Mouse (Mus musculus) CH12.LX (cell line): ENCODE results near the gene Hspb7. TPM values are rescaled to one million over a fixed set of nuclear protein-coding genes. Genes with fewer than 3 reads are reported as not detected.

Experiments
- DNase-seq: peaks from one replicate; pipeline ENCODE4 v3.0.0-alpha.2; 2013; ENCODE audit errors: extremely low read depth
- H3K27ac ChIP-seq: 2 replicates; pipeline ENCODE4 v1.5.1; 2012; ENCODE audit warnings: low read depth, mild to moderate bottlenecking, control low read depth, moderate library complexity; ENCODE audit not compliant: insufficient read depth
- H3K27me3 ChIP-seq: replicated peaks from 2 replicates; pipeline ENCODE3; 2012; ENCODE audit warnings: inconsistent platforms
- H3K36me3 ChIP-seq, 2 experiments: replicated peaks in 1 of 2; 2 replicates each; pipeline versions ENCODE3 to v1.6.1; 2012; ENCODE audit warnings: inconsistent platforms in 1 of 2, low read length in 1 of 2, mild to moderate bottlenecking in 1 of 2, mixed read lengths in 1 of 2, moderate library complexity in 1 of 2; ENCODE audit not compliant: control insufficient read depth in 1 of 2, insufficient read depth in 1 of 2
- H3K4me1 ChIP-seq, 2 experiments: 2 replicates each; pipeline ENCODE4 v1.6.1; 2012; ENCODE audit warnings: inconsistent platforms in 1 of 2, moderate library complexity in 1 of 2; ENCODE audit not compliant: insufficient read depth in 2 of 2, control insufficient read depth in 1 of 2
- H3K4me2 ChIP-seq: 2 replicates; pipeline ENCODE4 v1.6.1; 2012; ENCODE audit warnings: low read depth, mild to moderate bottlenecking, control low read depth; ENCODE audit not compliant: poor library complexity, insufficient read depth, severe bottlenecking
- H3K4me3 ChIP-seq, 3 experiments: fragments of 150-350 bp in 1 of 3; sonication (generic) in 1 of 3; replicated peaks in 1 of 3; 2 replicates each; pipeline versions ENCODE3 to v1.5.1; 2011 to 2012; ENCODE audit warnings: low read depth in 2 of 3, low read length in 2 of 3, mild to moderate bottlenecking in 2 of 3, moderate library complexity in 2 of 3, control low read depth in 1 of 3, improper control_type of control experiment in 1 of 3, inconsistent platforms in 1 of 3, mixed read lengths in 1 of 3; ENCODE audit not compliant: poor library complexity in 1 of 3
- H3K79me2 ChIP-seq: replicated peaks from 2 replicates; pipeline ENCODE4 v1.6.1; 2012; ENCODE audit warnings: mild to moderate bottlenecking, moderate library complexity; ENCODE audit not compliant: control insufficient read depth, poor library complexity, insufficient read depth, severe bottlenecking; ENCODE audit errors: extremely low read depth
- H3K9ac ChIP-seq: 2 replicates; pipeline ENCODE4 v1.6.1; 2012; ENCODE audit warnings: low read depth, mild to moderate bottlenecking, control low read depth, moderate library complexity; ENCODE audit not compliant: insufficient read depth
- H3K9me3 ChIP-seq: replicated peaks from 2 replicates; pipeline ENCODE3; 2012; ENCODE audit warnings: low read length, inconsistent platforms, mixed read lengths
- CHD2 ChIP-seq: IDR thresholded peaks from 2 replicates; pipeline ENCODE4 v1.6.1; 2011; ENCODE audit warnings: low read length, improper control_type of control experiment
- CTCF ChIP-seq, 2 experiments: IDR thresholded peaks in 1 of 2; conservative IDR thresholded peaks in 1 of 2; 2 replicates each; pipeline ENCODE4 v1.5.1; 2011 to 2012; ENCODE audit warnings: low read depth in 2 of 2, low read length in 2 of 2, improper control_type of control experiment in 1 of 2, inconsistent platforms in 1 of 2, mild to moderate bottlenecking in 1 of 2, moderate library complexity in 1 of 2
- E2F4 ChIP-seq: IDR thresholded peaks from 2 replicates; pipeline ENCODE4 v1.6.1; 2011; ENCODE audit warnings: low read depth, low read length, improper control_type of control experiment; ENCODE audit not compliant: insufficient replicate concordance
- ELF1 ChIP-seq: IDR thresholded peaks from 2 replicates; pipeline ENCODE4 v1.6.1; 2014; ENCODE audit warnings: low read depth, mild to moderate bottlenecking, inconsistent platforms, low read length, improper control_type of control experiment
- EP300 ChIP-seq: IDR thresholded peaks from 2 replicates; pipeline ENCODE4 v1.6.1; 2011; ENCODE audit warnings: low read length, improper control_type of control experiment
- GABPA ChIP-seq: IDR thresholded peaks from 2 replicates; pipeline ENCODE4 v1.6.1; 2012; ENCODE audit warnings: low read depth, low read length, improper control_type of control experiment, inconsistent platforms; ENCODE audit not compliant: insufficient replicate concordance
- IRF4 ChIP-seq: IDR thresholded peaks from 2 replicates; pipeline ENCODE4 v1.6.1; 2014; ENCODE audit warnings: low read depth, mild to moderate bottlenecking, inconsistent platforms, low read length, improper control_type of control experiment
- JUN ChIP-seq: IDR thresholded peaks from 2 replicates; pipeline ENCODE4 v1.6.1; 2011; ENCODE audit warnings: low read depth, mild to moderate bottlenecking, low read length, improper control_type of control experiment, moderate library complexity; ENCODE audit not compliant: insufficient read depth
- MAX ChIP-seq: IDR thresholded peaks from 2 replicates; pipeline ENCODE4 v1.6.1; 2011; ENCODE audit warnings: low read length, improper control_type of control experiment
- MEF2A ChIP-seq: IDR thresholded peaks from 2 replicates; pipeline ENCODE4 v1.6.1; 2014; ENCODE audit warnings: low read depth, mild to moderate bottlenecking, inconsistent platforms, low read length, improper control_type of control experiment, borderline replicate concordance
- MXI1 ChIP-seq: IDR thresholded peaks from 2 replicates; pipeline ENCODE4 v1.6.1; 2011; ENCODE audit warnings: mild to moderate bottlenecking, low read depth, low read length, improper control_type of control experiment
- MYC ChIP-seq: IDR thresholded peaks from 2 replicates; pipeline ENCODE4 v1.6.1; 2011; ENCODE audit warnings: low read depth, mild to moderate bottlenecking, improper control_type of control experiment, low read length
- SMC3 ChIP-seq: IDR thresholded peaks from 2 replicates; pipeline ENCODE4 v1.6.1; 2011; ENCODE audit warnings: low read depth, low read length, improper control_type of control experiment
- TBP ChIP-seq: conservative IDR thresholded peaks from 2 replicates; pipeline ENCODE4 v1.6.1; 2011; ENCODE audit warnings: low read depth, low read length, improper control_type of control experiment
- TCF12 ChIP-seq: IDR thresholded peaks from 2 replicates; pipeline ENCODE4 v1.6.1; 2014; ENCODE audit warnings: low read depth, mild to moderate bottlenecking, inconsistent platforms, low read length, improper control_type of control experiment
- UBTF ChIP-seq: IDR thresholded peaks from 2 replicates; pipeline ENCODE4 v1.6.1; 2012; ENCODE audit warnings: low read depth, mild to moderate bottlenecking, inconsistent platforms, low read length, improper control_type of control experiment, moderate library complexity
- ZC3H11A ChIP-seq: IDR thresholded peaks from 2 replicates; pipeline ENCODE4 v1.6.1; 2012; ENCODE audit warnings: low read depth, mild to moderate bottlenecking, inconsistent platforms, low read length, improper control_type of control experiment
- ZKSCAN1 ChIP-seq: IDR thresholded peaks from 2 replicates; pipeline ENCODE4 v1.6.1; 2012; ENCODE audit warnings: low read depth, inconsistent platforms, low read length, improper control_type of control experiment, borderline replicate concordance
- dilution Hi-C: fragments of 300-500 bp; cut with MboI; formaldehyde crosslinking; loops from 2 replicates; pipeline ENCODE4 v1.14.3; 2020; ENCODE audit warnings: low sequenced_read_pairs; ENCODE audit not compliant: extremely low pct_unique_long_range_greater_than_20kb, extremely low pct_ligation_motif_present
- in situ Hi-C: fragments of 300-500 bp; cut with MboI; formaldehyde crosslinking; loops from 3 replicates; pipeline ENCODE4 v1.14.3; 2019; ENCODE audit warnings: low sequenced_read_pairs, low pct_ligation_motif_present, low pct_unique_long_range_greater_than_20kb, mixed read lengths
- polyA plus RNA-seq: library from polyadenylated mRNA; unstranded; fragments of >175 nt; gene quantifications from 2 replicates; pipeline ENCODE4 v1.2.1, GENCODE M21; 2012; ENCODE audit warnings: low read depth; ENCODE audit not compliant: insufficient read length
- total RNA-seq, 2 experiments: library from RNA; depleted of rRNA; stranded (reverse); fragments of 300-350 nt in 1 of 2; fragments of >200 nt in 1 of 2; gene quantifications; 2 replicates each; pipeline ENCODE4 v1.2.3; 2012 to 2014

Gene Hspb7
- total and polyA plus RNA-seq, 3 experiments: 0.04 TPM; not detected in 2

- dilution Hi-C loops (no loop called here), in situ Hi-C loops (no loop called here)
- H3K4me1 ChIP-seq: peaks cover 2 to 15% of the 10 kb centered on the region in 2 experiments; a peak in 2 of 4 replicates
- no peaks in the 10 kb centered on the region for H3K9me3 ChIP-seq
- no peak for DNase-seq
- TF ChIP-seq IRF4 (no peak), EP300 (no peak)
- H3K79me2 ChIP-seq: peaks cover 3% of the 10 kb centered on the region; the same call in 1 of the 2 replicates
- H3K9ac ChIP-seq: no peak overlapping the region
- no peaks in the 10 kb centered on the region for H3K27me3 ChIP-seq
- no peak overlapping the region for H3K4me2 ChIP-seq
- no peak overlapping the region for H3K4me3 ChIP-seq
- peaks cover 47 to 90% of the 10 kb centered on the region in 2 experiments for H3K36me3 ChIP-seq
- H3K27ac ChIP-seq: no peak overlapping the region
Measured at GRCm38 (mm10) chr4:141459766-141460165, 39.2 kb downstream of the Hspb7 start.

- peaks cover 2% of the 10 kb centered on the region; the same call in 1 of the 2 replicates for H3K79me2 ChIP-seq
- H3K9ac ChIP-seq: no peak overlapping the region
- dilution Hi-C loops: no loop called here
- no peak overlapping the region for H3K4me3 ChIP-seq
- no peak overlapping the region for H3K27ac ChIP-seq
- DNase-seq: no peak
- H3K4me1 ChIP-seq: peaks cover 2 to 8% of the 10 kb centered on the region in 2 experiments; a peak in 1 of 4 replicates
- H3K9me3 ChIP-seq: no peaks in the 10 kb centered on the region
- H3K4me2 ChIP-seq: no peak overlapping the region
- H3K27me3 ChIP-seq: no peaks in the 10 kb centered on the region
- in situ Hi-C loops: no loop called here
- TF ChIP-seq EP300: no peak
- TF ChIP-seq ZC3H11A: no peak
- no peak for TF ChIP-seq E2F4
- no peak for TF ChIP-seq MEF2A
- no peak for TF ChIP-seq CTCF (conservative IDR thresholded peaks at IDR 0.05 in 1 of 2, IDR thresholded peaks at IDR 0.05 in 1 of 2; ENCODE audit: low read depth in 2 of 2, low read length in 2 of 2)
- no peak for TF ChIP-seq ELF1
- TF ChIP-seq MYC: no peak
- no peak for TF ChIP-seq MXI1
- no peak for TF ChIP-seq ZKSCAN1
- TF ChIP-seq IRF4: no peak
- no peak for TF ChIP-seq CHD2
- no peak for TF ChIP-seq MAX
- TF ChIP-seq TCF12: no peak
- no peak for TF ChIP-seq SMC3
- TF ChIP-seq GABPA: no peak
- TF ChIP-seq TBP: no peak
- no peak for TF ChIP-seq JUN
- no peak for TF ChIP-seq UBTF
- H3K36me3 ChIP-seq: peaks cover 54 to 92% of the 10 kb centered on the region in 2 experiments
Measured at GRCm38 (mm10) chr4:141460481-141460880, 39.9 kb downstream of the Hspb7 start.
